Mouse (Mus musculus) intestine, embryonic 14.5 days (tissue): ENCODE data around the gene Bud31. TPM values are rescaled to one million over a fixed set of nuclear protein-coding genes. Genes with fewer than 3 reads are reported as not detected.
"Not testable (repeated sequence)": the region's sequence is repeated elsewhere in the genome, so short reads cannot be mapped to it uniquely, and the experiment has no call there.

Experiments used
- ATAC-seq: fragments of 200-750 bp; cut with Nextera tagmentation; replicated peaks from 2 replicates; pipeline ENCODE4 v1.8.0; 2017; ENCODE audit warnings: low read depth, moderate number of reproducible peaks, moderate TSS enrichment, moderate library complexity; ENCODE audit not compliant: low FRiP score, low TSS enrichment
- DNase-seq: peaks from one replicate; pipeline ENCODE4 v3.0.0-alpha.2; 2018; ENCODE audit warnings: low spot score
- H3K27ac ChIP-seq: fragments of 300-500 bp; sonication (generic); 2 replicates; pipeline ENCODE4 v1.5.1; 2014; ENCODE audit warnings: low read depth, mild to moderate bottlenecking, control low read depth
- H3K27me3 ChIP-seq: fragments of 300-500 bp; sonication (generic); replicated peaks from 2 replicates; pipeline ENCODE4 v1.6.1; 2014; ENCODE audit warnings: low read length, control low read depth; ENCODE audit not compliant: control insufficient read depth, insufficient read depth
- H3K36me3 ChIP-seq: fragments of 300-500 bp; sonication (generic); 2 replicates; pipeline ENCODE4 v1.6.1; 2014; ENCODE audit warnings: low read length, control low read depth; ENCODE audit not compliant: control insufficient read depth, insufficient read depth
- H3K4me1 ChIP-seq: fragments of 300-500 bp; sonication (generic); replicated peaks from 2 replicates; pipeline ENCODE4 v1.6.1; 2014; ENCODE audit warnings: low read length, control low read depth, mixed read lengths; ENCODE audit not compliant: control insufficient read depth, insufficient read depth
- H3K4me2 ChIP-seq: fragments of 300-500 bp; sonication (generic); 2 replicates; pipeline ENCODE4 v1.6.1; 2014; ENCODE audit warnings: low read length
- H3K4me3 ChIP-seq: fragments of 300-500 bp; sonication (generic); 2 replicates; pipeline ENCODE4 v1.5.1; 2014; ENCODE audit warnings: low read depth, low read length, control low read depth, mixed read lengths
- H3K9ac ChIP-seq: fragments of 300-500 bp; sonication (generic); 2 replicates; pipeline ENCODE4 v1.6.1; 2014; ENCODE audit warnings: mild to moderate bottlenecking, low read length
- H3K9me3 ChIP-seq: fragments of 300-500 bp; sonication (generic); 2 replicates; pipeline ENCODE4 v1.6.1; 2016; ENCODE audit warnings: low read length, control low read depth; ENCODE audit not compliant: control insufficient read depth
- WGBS: fragments of 180-500 bp; shearing (Covaris S2); extraction: QIAGEN DNeasy Blood & Tissue Kit; methylation state at CpG from one replicate; pipeline ENCODE4 v1.1.7; 2014; 5-methylcytosine and 5-hydroxymethylcytosine counted together
- polyA plus RNA-seq: library from polyadenylated mRNA; unstranded; fragments of >200 nt; fragmentation: Nextera tagmentation; extraction: Ambion mirVana; gene quantifications from 2 replicates; pipeline ENCODE4 v1.2.1, GENCODE M21; 2014

The Bud31 gene
- polyA plus RNA-seq, 1 experiment from 2014 or later, result 187 TPM

DNA sequence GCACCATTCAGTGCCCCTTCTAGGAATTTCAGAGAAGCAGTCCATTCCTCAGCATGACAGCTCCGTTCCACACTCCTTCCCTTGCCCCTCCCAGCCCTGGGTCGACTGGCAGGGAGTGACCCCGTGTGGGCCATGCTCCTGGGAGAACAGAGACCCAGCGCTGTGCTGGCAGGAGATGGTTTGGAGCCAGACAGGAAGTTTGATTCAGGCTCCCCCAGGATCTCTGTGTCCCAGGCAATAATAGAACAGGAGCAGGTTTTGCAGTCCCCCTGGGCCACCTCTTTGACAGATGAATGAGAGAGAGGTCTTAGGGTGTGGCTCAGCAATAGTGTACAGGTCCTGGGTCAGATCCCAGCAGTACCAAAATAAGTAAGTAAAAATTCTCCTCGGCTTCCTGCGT lies 22.2 kb upstream of the Bud31 start:
- no peak for ATAC-seq
- H3K4me2 ChIP-seq, result no peak overlapping the region
- H3K9ac ChIP-seq, result no peak overlapping the region
- peaks cover 10% of the 10 kb centered on the region for H3K36me3 ChIP-seq
- 0 out of 2 replicates have a peak, but pooled peaks cover 2% of the 10 kb centered on the region for H3K9me3 ChIP-seq
- DNase-seq, result no peak
- H3K27me3 ChIP-seq, result no peaks in the 10 kb centered on the region
- WGBS, result 57% methylated on average over 6 of the region's 6 CpGs
- H3K27ac ChIP-seq, result no peak overlapping the region
- H3K4me3 ChIP-seq, result no peak overlapping the region
- H3K4me1 ChIP-seq, result peaks cover 20% of the 10 kb centered on the region; the same call in 1 of the 2 replicates

DNA sequence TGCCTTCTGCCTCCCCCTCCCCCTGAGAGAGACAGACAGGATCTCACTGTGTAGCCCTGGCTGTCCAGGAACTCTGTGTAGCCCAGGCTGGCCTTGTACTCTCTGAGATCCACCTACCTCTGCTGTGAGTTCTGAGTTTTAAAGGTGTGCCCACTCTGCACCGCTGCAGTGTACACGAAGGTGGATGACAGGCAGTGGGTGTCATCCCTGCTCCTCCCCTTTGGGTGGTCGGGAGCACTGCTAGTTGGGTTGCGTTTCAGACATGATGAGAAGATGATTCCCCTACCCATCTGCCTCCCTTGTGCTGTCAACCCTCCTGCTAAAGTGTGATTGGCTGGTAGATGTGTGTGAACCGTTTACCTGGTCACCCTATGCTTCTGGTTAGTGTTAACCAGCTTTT lies 21.7 kb upstream of the Bud31 start:
- Histone ChIP-seq H3K27ac (no peak overlapping the region), H3K27me3 (no peaks in the 10 kb centered on the region), H3K36me3 (peaks cover 15% of the 10 kb centered on the region), H3K4me1 (peaks cover 20% of the 10 kb centered on the region; the same call in 1 of the 2 replicates), H3K4me3 (no peak overlapping the region), H3K9me3 (0 out of 2 replicates have a peak, but pooled peaks cover 2% of the 10 kb centered on the region), H3K9ac (no peak overlapping the region), H3K4me2 (no peak overlapping the region)
- 85% methylated on average over 5 of the region's 5 CpGs for WGBS
- ATAC-seq (no peak), DNase-seq (no peak)

GRCm38 (mm10) chr5:145119385-145119784 lies 20.8 kb upstream of the Bud31 start:
- H3K27ac ChIP-seq, result no peak overlapping the region
- 0 out of 2 replicates have a peak, but pooled peaks cover 2% of the 10 kb centered on the region for H3K9me3 ChIP-seq
- H3K27me3 ChIP-seq, result no peaks in the 10 kb centered on the region
- ATAC-seq, result no peak
- no peak overlapping the region for H3K4me3 ChIP-seq
- H3K4me1 ChIP-seq, result peaks cover 20% of the 10 kb centered on the region; the same call in 1 of the 2 replicates
- no peak overlapping the region for H3K9ac ChIP-seq
- no peak for DNase-seq
- H3K36me3 ChIP-seq, result peaks cover 24% of the 10 kb centered on the region
- H3K4me2 ChIP-seq, result no peak overlapping the region
- 85% methylated on average over 2 of the region's 2 CpGs for WGBS

- no peak overlapping the region for H3K4me3 ChIP-seq
- DNase-seq (no peak), ATAC-seq (no peak)
- WGBS, result 65% methylated on average over 7 of the region's 7 CpGs
- H3K9me3 ChIP-seq, result 0 out of 2 replicates have a peak, but pooled peaks cover 2% of the 10 kb centered on the region
- H3K4me1 ChIP-seq, result peaks cover 9% of the 10 kb centered on the region; the same call in 1 of the 2 replicates
- no peak overlapping the region for H3K9ac ChIP-seq
- H3K27me3 ChIP-seq, result no peaks in the 10 kb centered on the region
- no peak overlapping the region for H3K27ac ChIP-seq
- no peak overlapping the region for H3K4me2 ChIP-seq
- H3K36me3 ChIP-seq, result peaks cover 37% of the 10 kb centered on the region
Observed at GRCm38 (mm10) chr5:145120921-145121320, 19.2 kb upstream of the Bud31 start.

DNA sequence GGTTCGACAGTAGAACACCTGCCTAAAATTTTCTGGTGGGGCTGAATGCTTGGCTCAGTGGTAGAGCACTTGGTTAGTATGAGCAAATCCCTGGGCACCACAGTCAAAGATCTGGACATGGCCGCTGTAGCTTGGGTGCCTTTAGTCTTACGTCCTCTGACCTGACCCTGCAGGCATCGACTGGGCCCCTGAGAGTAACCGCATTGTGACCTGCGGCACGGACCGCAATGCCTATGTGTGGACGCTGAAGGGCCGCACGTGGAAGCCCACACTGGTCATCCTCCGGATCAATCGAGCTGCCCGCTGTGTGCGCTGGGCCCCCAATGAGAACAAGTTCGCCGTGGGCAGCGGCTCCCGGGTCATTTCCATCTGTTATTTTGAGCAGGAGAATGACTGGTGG lies 16.8 kb upstream of the Bud31 start:
- Histone ChIP-seq H3K9ac (no peak overlapping the region), H3K36me3 (peaks cover 61% of the 10 kb centered on the region), H3K4me1 (no peaks in the 10 kb centered on the region), H3K4me2 (no peak overlapping the region), H3K27ac (no peak overlapping the region), H3K9me3 (0 out of 2 replicates have a peak, but pooled peaks cover 2% of the 10 kb centered on the region), H3K4me3 (no peak overlapping the region), H3K27me3 (no peaks in the 10 kb centered on the region)
- WGBS, result 96% methylated on average over 19 of the region's 19 CpGs
- DNase-seq (no peak), ATAC-seq (no peak)

DNA sequence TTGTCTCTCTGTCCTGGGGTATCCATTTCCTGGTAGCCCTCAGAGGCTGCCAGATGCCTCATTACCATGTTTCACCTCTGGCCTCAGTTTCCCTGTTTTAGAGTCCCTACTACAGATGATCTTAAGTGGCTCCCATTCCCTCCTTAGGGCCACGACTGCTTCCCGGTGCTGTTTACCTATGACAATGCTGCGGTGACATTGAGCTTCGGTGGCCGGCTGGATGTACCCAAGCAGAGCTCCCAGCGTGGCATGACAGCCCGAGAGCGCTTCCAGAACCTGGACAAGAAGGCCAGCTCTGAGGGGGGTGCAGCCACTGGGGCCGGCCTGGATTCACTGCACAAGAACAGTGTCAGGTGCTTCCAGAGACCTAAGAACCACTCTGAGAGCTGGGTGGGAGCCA lies 13.6 kb upstream of the Bud31 start:
- H3K4me3 ChIP-seq, result no peak overlapping the region
- 91% methylated on average over 9 of the region's 9 CpGs for WGBS
- no peak for ATAC-seq
- H3K4me2 ChIP-seq, result no peak overlapping the region
- H3K36me3 ChIP-seq, result peaks cover 88% of the 10 kb centered on the region
- no peak for DNase-seq
- H3K9ac ChIP-seq, result no peak overlapping the region
- H3K27me3 ChIP-seq, result no peaks in the 10 kb centered on the region
- H3K27ac ChIP-seq, result no peak overlapping the region
- H3K4me1 ChIP-seq, result no peaks in the 10 kb centered on the region
- no peaks in the 10 kb centered on the region for H3K9me3 ChIP-seq

- no peak overlapping the region for H3K4me3 ChIP-seq
- H3K4me1 ChIP-seq, result no peaks in the 10 kb centered on the region
- 91% methylated on average over 4 of the region's 4 CpGs for WGBS
- no peak overlapping the region for H3K9ac ChIP-seq
- no peaks in the 10 kb centered on the region for H3K27me3 ChIP-seq
- no peak for ATAC-seq
- no peak for DNase-seq
- no peaks in the 10 kb centered on the region for H3K9me3 ChIP-seq
- H3K4me2 ChIP-seq, result no peak overlapping the region
- H3K27ac ChIP-seq, result no peak overlapping the region
- H3K36me3 ChIP-seq, result peaks cover 92% of the 10 kb centered on the region
Observed at GRCm38 (mm10) chr5:145129124-145129523, 11.0 kb upstream of the Bud31 start.

DNA sequence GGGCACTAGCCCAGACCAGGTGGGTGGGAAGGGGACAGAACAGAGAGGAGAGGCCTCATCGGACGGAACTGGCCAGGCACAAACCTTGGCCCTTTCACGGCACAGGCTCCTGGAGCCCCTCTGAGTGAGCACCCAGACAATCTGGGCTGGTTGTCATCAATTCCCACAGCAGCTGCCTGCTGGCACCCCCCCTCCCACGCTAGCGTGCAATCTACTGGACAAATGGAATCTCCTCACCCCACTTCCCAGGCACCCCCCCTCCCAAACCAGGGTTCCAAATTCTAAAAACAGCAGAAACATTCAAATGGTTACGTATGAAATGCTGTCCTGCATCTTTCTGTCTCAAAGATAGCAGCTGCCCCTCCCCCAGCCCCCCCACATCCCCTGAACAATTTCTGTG lies 10.4 kb upstream of the Bud31 start:
- peaks cover 94% of the 10 kb centered on the region for H3K36me3 ChIP-seq
- H3K4me3 ChIP-seq, H3K27ac ChIP-seq, ATAC-seq, H3K4me1 ChIP-seq, DNase-seq, H3K4me2 ChIP-seq, H3K9ac ChIP-seq, H3K27me3 ChIP-seq, H3K9me3 ChIP-seq: not testable (repeated sequence)
- WGBS, result 86% methylated on average over 4 of the region's 6 CpGs

GRCm38 (mm10) chr5:145130191-145130590 lies 10.0 kb upstream of the Bud31 start:
- H3K27me3 ChIP-seq, result no peaks in the 10 kb centered on the region
- peaks cover 94% of the 10 kb centered on the region for H3K36me3 ChIP-seq
- H3K9ac ChIP-seq, result no peak overlapping the region
- 88% methylated on average over 11 of the region's 11 CpGs for WGBS
- ATAC-seq (no peak), DNase-seq (no peak)
- H3K4me2 ChIP-seq, result no peak overlapping the region
- no peaks in the 10 kb centered on the region for H3K4me1 ChIP-seq
- no peaks in the 10 kb centered on the region for H3K9me3 ChIP-seq
- no peak overlapping the region for H3K27ac ChIP-seq
- no peak overlapping the region for H3K4me3 ChIP-seq
